Mouse (Mus musculus) lung, embryonic 14.5 days (tissue): Measurements from ENCODE around the gene Paxbp1. TPM values are rescaled to one million over a fixed set of nuclear protein-coding genes. Genes with fewer than 3 reads are reported as not detected.

Experiments used
- ATAC-seq: fragments of 200-750 bp; cut with Nextera tagmentation; 2 replicates; pipeline ENCODE4 v1.8.0; 2017; ENCODE audit warnings: mild to moderate bottlenecking, moderate TSS enrichment, moderate library complexity; ENCODE audit not compliant: insufficient read depth
- DNase-seq: peaks from one replicate; pipeline ENCODE4 v3.0.0-alpha.2; 2015
- H3K27ac ChIP-seq: fragments of 300-500 bp; sonication (generic); 2 replicates; pipeline ENCODE4 v1.5.1; 2014; ENCODE audit warnings: low read depth, mild to moderate bottlenecking, moderate library complexity
- H3K27me3 ChIP-seq: fragments of 300-500 bp; sonication (generic); 2 replicates; pipeline ENCODE4 v1.6.1; 2014; ENCODE audit warnings: low read length, control low read depth; ENCODE audit not compliant: insufficient read depth
- H3K36me3 ChIP-seq: fragments of 300-500 bp; sonication (generic); 2 replicates; pipeline ENCODE4 v1.6.1; 2014; ENCODE audit warnings: control low read depth; ENCODE audit not compliant: insufficient read depth
- H3K4me1 ChIP-seq: fragments of 300-500 bp; sonication (generic); 2 replicates; pipeline ENCODE4 v1.6.1; 2014; ENCODE audit warnings: antibody characterized with exemption, control low read depth; ENCODE audit not compliant: insufficient read depth
- H3K4me2 ChIP-seq: fragments of 300-500 bp; sonication (generic); 2 replicates; pipeline ENCODE4 v1.6.1; 2014; ENCODE audit warnings: mild to moderate bottlenecking
- H3K4me3 ChIP-seq: fragments of 300-500 bp; sonication (generic); 2 replicates; pipeline ENCODE4 v1.5.1; 2014; ENCODE audit warnings: low read depth, low read length
- H3K9ac ChIP-seq: fragments of 300-500 bp; sonication (generic); 2 replicates; pipeline ENCODE4 v1.6.1; 2014
- H3K9me3 ChIP-seq: fragments of 300-500 bp; sonication (generic); 2 replicates; pipeline ENCODE4 v1.6.1; 2016; ENCODE audit warnings: low read depth, low read length, control low read depth
- CTCF ChIP-seq: IDR thresholded peaks from 2 replicates; pipeline ENCODE4 v1.5.1; 2016; ENCODE audit warnings: antibody characterized with exemption, low read depth
- WGBS: fragments of 180-500 bp; shearing (Covaris S2); extraction: QIAGEN DNeasy Blood & Tissue Kit; methylation state at CpG from one replicate; pipeline ENCODE4 v1.1.7; 2014; 5-methylcytosine and 5-hydroxymethylcytosine counted together
- polyA plus RNA-seq: library from polyadenylated mRNA; unstranded; fragments of >200 nt; fragmentation: Nextera tagmentation; extraction: Ambion mirVana; gene quantifications from 2 replicates; pipeline ENCODE4 v1.2.1, GENCODE M21; 2014

Paxbp1 gene
- polyA plus RNA-seq, 1 experiment from 2014 or later: 66.4 TPM

DNA sequence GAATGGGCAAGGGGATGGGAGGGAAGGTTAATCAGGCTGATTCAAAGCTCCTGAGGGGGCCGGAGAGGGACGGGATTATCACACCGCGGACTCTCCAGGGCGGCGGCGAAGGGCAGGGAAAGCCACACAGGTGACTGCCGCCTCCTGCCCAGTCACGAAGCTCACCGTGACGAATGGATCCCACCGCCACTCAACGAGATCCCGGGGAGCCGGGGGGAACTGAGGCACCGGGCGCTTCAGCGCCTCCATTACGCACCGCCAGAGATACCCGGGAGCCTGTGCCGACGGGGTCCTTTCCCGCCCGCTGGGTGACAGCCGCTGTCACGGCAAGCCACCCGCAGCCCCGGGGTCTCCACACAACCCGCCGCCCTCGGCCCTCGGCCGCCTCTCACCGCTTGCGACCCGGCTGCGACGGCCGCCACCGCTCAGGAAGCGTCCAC is 33.7 kb downstream of the Paxbp1 start:
- Histone ChIP-seq H3K4me1 (no peaks in the 10 kb centered on the region), H3K4me3 (peak overlapping the region; percentile 94), H3K27ac (peak overlapping the region; percentile 85), H3K9me3 (no peaks in the 10 kb centered on the region), H3K9ac (peak overlapping the region; percentile 73), H3K27me3 (no peaks in the 10 kb centered on the region), H3K36me3 (peaks cover 17% of the 10 kb centered on the region), H3K4me2 (peak overlapping the region; percentile 85)
- ATAC-seq (no peak), DNase-seq (no peak)
- no peak for TF ChIP-seq CTCF
- under 1% methylated on average over 42 of the region's 42 CpGs for WGBS

DNA sequence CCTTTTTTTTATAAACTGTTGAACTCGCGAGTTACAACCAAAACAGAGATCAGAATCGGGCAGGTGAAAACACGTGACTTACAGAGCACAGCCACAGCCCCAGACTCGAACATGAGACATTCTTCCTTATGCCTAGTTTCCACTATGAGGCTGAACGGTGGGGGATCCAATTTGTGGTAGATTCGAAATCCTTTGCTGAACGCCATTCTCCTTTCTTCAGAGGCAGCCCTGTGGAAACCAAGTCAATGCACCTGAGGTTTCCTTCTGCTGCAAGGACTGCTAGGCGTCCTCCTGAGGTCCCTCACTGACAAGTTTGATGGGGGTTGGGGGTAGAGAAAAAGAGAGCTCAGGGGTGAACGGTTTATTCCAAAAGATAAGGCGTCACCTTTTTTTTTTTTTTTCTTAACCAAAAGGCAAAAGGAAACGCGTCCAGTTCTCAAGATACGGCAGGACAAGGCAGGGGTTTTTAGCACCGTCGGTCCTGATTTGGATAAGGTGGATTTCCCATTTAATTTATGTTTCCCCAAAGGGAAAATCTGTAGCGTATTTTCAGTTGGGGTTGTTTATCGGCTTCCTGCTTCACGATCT is 34.3 kb downstream of the Paxbp1 start:
- TF ChIP-seq CTCF: no peak
- ATAC-seq (no peak), DNase-seq (peak; percentile 26)
- Histone ChIP-seq H3K9ac (peak overlapping the region; percentile 73), H3K4me1 (no peaks in the 10 kb centered on the region), H3K36me3 (peaks cover 11% of the 10 kb centered on the region), H3K4me2 (peak overlapping the region; percentile 85), H3K9me3 (no peaks in the 10 kb centered on the region), H3K27ac (peak overlapping the region; percentile 85; the same call in 1 of the 2 replicates), H3K27me3 (no peaks in the 10 kb centered on the region), H3K4me3 (peak overlapping the region; percentile 94)
- WGBS: 2% methylated on average over 19 of the region's 19 CpGs

GRCm38 (mm10) chr16:91004915-91005538 is 39.3 kb downstream of the Paxbp1 start:
- H3K4me1 ChIP-seq: no peaks in the 10 kb centered on the region
- H3K4me3 ChIP-seq: no peak overlapping the region
- TF ChIP-seq CTCF: no peak
- no peak for ATAC-seq
- 79% methylated on average over 4 of the region's 4 CpGs for WGBS
- H3K36me3 ChIP-seq: no peaks in the 10 kb centered on the region
- no peaks in the 10 kb centered on the region for H3K9me3 ChIP-seq
- H3K9ac ChIP-seq: no peak overlapping the region
- H3K27ac ChIP-seq: no peak overlapping the region
- no peaks in the 10 kb centered on the region for H3K27me3 ChIP-seq
- no peak overlapping the region for H3K4me2 ChIP-seq
- no peak for DNase-seq

- ATAC-seq (no peak), DNase-seq (no peak)
- Histone ChIP-seq H3K27ac (no peak overlapping the region), H3K9ac (no peak overlapping the region), H3K4me2 (no peak overlapping the region), H3K36me3 (no peaks in the 10 kb centered on the region), H3K9me3 (no peaks in the 10 kb centered on the region), H3K4me1 (no peaks in the 10 kb centered on the region), H3K27me3 (no peaks in the 10 kb centered on the region), H3K4me3 (no peak overlapping the region)
- TF ChIP-seq CTCF: no peak
- 77% methylated on average over 2 of the region's 2 CpGs for WGBS
Observed at GRCm38 (mm10) chr16:91001098-91001497, 43.2 kb downstream of the Paxbp1 start.

GRCm38 (mm10) chr16:90999827-91000226 is 44.5 kb downstream of the Paxbp1 start:
- no peaks in the 10 kb centered on the region for H3K27me3 ChIP-seq
- H3K4me1 ChIP-seq: 0 out of 2 replicates have a peak, but pooled peaks cover 4% of the 10 kb centered on the region
- 84% methylated on average over 4 of the region's 4 CpGs for WGBS
- DNase-seq (no peak), ATAC-seq (no peak)
- no peak overlapping the region for H3K27ac ChIP-seq
- no peaks in the 10 kb centered on the region for H3K9me3 ChIP-seq
- no peaks in the 10 kb centered on the region for H3K36me3 ChIP-seq
- no peak overlapping the region for H3K4me3 ChIP-seq
- no peak overlapping the region for H3K9ac ChIP-seq
- no peak overlapping the region for H3K4me2 ChIP-seq
- no peak for TF ChIP-seq CTCF

GRCm38 (mm10) chr16:90997822-90998221 is 46.5 kb downstream of the Paxbp1 start:
- no peak overlapping the region for H3K9ac ChIP-seq
- ATAC-seq (no peak), DNase-seq (peak; percentile 16)
- 0 out of 2 replicates have a peak, but pooled peaks cover 5% of the 10 kb centered on the region for H3K4me1 ChIP-seq
- no peak overlapping the region for H3K4me3 ChIP-seq
- no peaks in the 10 kb centered on the region for H3K9me3 ChIP-seq
- WGBS: 73% methylated on average over 3 of the region's 3 CpGs
- no peak overlapping the region for H3K4me2 ChIP-seq
- H3K36me3 ChIP-seq: no peaks in the 10 kb centered on the region
- H3K27ac ChIP-seq: no peak overlapping the region
- TF ChIP-seq CTCF: no peak
- H3K27me3 ChIP-seq: no peaks in the 10 kb centered on the region

DNA sequence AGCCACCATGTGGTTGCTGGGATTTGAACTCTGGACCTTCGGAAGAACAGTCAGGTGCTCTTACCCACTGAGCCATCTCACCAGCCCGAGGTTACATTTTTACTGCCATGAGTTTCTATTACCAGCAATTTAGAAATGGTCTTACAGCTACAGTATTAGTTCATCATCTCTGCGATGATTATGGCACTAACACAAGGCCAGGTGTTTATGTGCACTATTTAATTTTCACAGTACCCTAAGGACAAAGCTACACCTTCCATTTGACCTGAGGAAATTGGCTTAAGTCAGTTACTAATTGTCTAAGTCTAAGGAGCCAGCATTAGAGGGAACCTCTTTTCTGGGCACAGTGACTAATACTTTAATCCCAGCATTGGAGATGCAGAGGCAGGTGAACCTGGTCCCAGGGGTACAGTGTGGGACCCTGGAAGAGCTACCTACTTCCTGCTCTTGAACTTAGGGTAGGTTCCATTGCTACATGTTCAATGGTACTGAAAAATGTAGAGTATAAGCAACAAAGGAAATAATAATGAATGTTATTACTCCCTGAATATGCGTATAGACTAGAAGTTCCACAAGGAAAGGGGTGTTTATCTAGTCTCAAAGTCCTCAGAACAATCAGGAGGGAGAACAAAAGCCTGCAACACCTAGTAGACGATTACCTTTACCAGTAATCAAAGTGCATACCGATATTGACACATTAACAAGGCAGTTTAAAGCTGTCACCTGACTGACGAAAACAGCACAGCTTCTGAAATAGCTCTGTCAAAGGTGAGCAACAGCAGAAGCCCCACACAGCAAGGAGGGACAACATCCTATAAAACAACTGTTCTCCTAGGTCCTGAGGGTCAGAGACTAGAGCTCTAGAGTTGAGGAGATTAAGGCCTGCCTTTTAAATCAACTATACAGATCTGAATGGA is 47.8 kb downstream of the Paxbp1 start:
- no peak for ATAC-seq
- H3K9ac ChIP-seq: no peak overlapping the region
- no peak overlapping the region for H3K4me2 ChIP-seq
- H3K4me1 ChIP-seq: 0 out of 2 replicates have a peak, but pooled peaks cover 5% of the 10 kb centered on the region
- no peaks in the 10 kb centered on the region for H3K27me3 ChIP-seq
- H3K9me3 ChIP-seq: no peaks in the 10 kb centered on the region
- H3K4me3 ChIP-seq: no peak overlapping the region
- 83% methylated on average over 7 of the region's 7 CpGs for WGBS
- DNase-seq: no peak
- TF ChIP-seq CTCF: no peak
- H3K36me3 ChIP-seq: no peaks in the 10 kb centered on the region
- no peak overlapping the region for H3K27ac ChIP-seq
